ENCODE assay signal across 8 mouse cellular contexts in genomic region chr3:135862804-135863203, GRCm38 (mm10). TPM values are rescaled to one million over a fixed set of nuclear protein-coding genes. Genes with fewer than 3 reads are reported as not detected.
DNase-seq lines count a peak whose midpoint lies in the region; ATAC-seq and TF ChIP-seq lines count a peak whose summit lies in the region.

No protein-coding gene starts in this region.

- ATAC-seq in hindbrain, embryonic 15.5 days (ENCODE audit: low FRiP score, low read depth): peak; percentile 75; the same call in 1 of the 2 replicates
- peak; percentile 65; the same call in 1 of the 2 replicates for ATAC-seq in midbrain, postnatal 0 days (ENCODE audit: low FRiP score)

- WGBS in hindbrain, embryonic 15.5 days: 53% methylated on average over 9 of the region's 9 CpGs
- WGBS in midbrain, postnatal 0 days: 56% methylated on average over 9 of the region's 9 CpGs

- dilution Hi-C loops in CH12.LX (cut with MboI; ENCODE audit: extremely low pct_ligation_motif_present, extremely low pct_unique_long_range_greater_than_20kb, low sequenced_read_pairs): no loop called here

- H3K4me2 ChIP-seq in CH12.LX (ENCODE audit: insufficient read depth, low read depth, poor library complexity, severe bottlenecking): peak overlapping the region; percentile 37; the same call in 1 of the 2 replicates
- H3K4me2 ChIP-seq in hindbrain, embryonic 15.5 days: no peak overlapping the region
- H3K4me2 ChIP-seq in midbrain, postnatal 0 days (ENCODE audit: low read depth, low read length, poor library complexity, severe bottlenecking): no peak overlapping the region

- TF ChIP-seq RAD21 in CH12.LX (IDR thresholded peaks at IDR 0.05; ENCODE audit: low read depth, low read length): peak; percentile 66

- no peak overlapping the region for H3K9ac ChIP-seq in CH12.LX (ENCODE audit: insufficient read depth, low read depth)
- H3K9ac ChIP-seq in hindbrain, embryonic 15.5 days: no peak overlapping the region
- no peak overlapping the region for H3K9ac ChIP-seq in midbrain, postnatal 0 days (replicated peaks; ENCODE audit: low read length, poor library complexity, severe bottlenecking)

- peaks cover 0 to 19% of the 10 kb centered on the region in 2 experiments; a peak in 2 of 4 replicates for H3K4me1 ChIP-seq in CH12.LX (ENCODE audit: control insufficient read depth in 1 of 2, insufficient read depth in 2 of 2)
- no peaks in the 10 kb centered on the region for H3K4me1 ChIP-seq in cortical plate, adult 2 months (ENCODE audit: control insufficient read depth, insufficient read depth, low read length)
- no peaks in the 10 kb centered on the region for H3K4me1 ChIP-seq in hindbrain, embryonic 15.5 days (replicated peaks)
- no peaks in the 10 kb centered on the region for H3K4me1 ChIP-seq in midbrain, postnatal 0 days (ENCODE audit: insufficient read depth, low read length)

- TF ChIP-seq EP300 in CH12.LX (IDR thresholded peaks at IDR 0.05; ENCODE audit: low read length): no peak

- H3K9me3 ChIP-seq in CH12.LX (replicated peaks; ENCODE audit: low read length): no peaks in the 10 kb centered on the region
- H3K9me3 ChIP-seq in hindbrain, embryonic 15.5 days: no peaks in the 10 kb centered on the region
- H3K9me3 ChIP-seq in midbrain, postnatal 0 days (ENCODE audit: low read length): no peaks in the 10 kb centered on the region

- no peak for TF ChIP-seq POLR2A in CH12.LX (IDR thresholded peaks at IDR 0.05; ENCODE audit: low read depth, low read length)
- TF ChIP-seq POLR2A in cortical plate, adult 2 months (IDR thresholded peaks at IDR 0.05; ENCODE audit: extremely low read depth, insufficient read depth, low read length): no peak

- H3K27ac ChIP-seq in CH12.LX (ENCODE audit: insufficient read depth, low read depth): no peak overlapping the region
- no peak overlapping the region for H3K27ac ChIP-seq in cortical plate, adult 2 months (ENCODE audit: insufficient read depth, low read length)
- H3K27ac ChIP-seq in hindbrain, embryonic 15.5 days (replicated peaks): no peak overlapping the region
- H3K27ac ChIP-seq in left cerebral cortex, adult 2 months: no peak overlapping the region
- no peak overlapping the region for H3K27ac ChIP-seq in midbrain, postnatal 0 days (ENCODE audit: low read depth, low read length)

- H3K27me3 ChIP-seq in CH12.LX (replicated peaks): no peaks in the 10 kb centered on the region
- H3K27me3 ChIP-seq in hindbrain, embryonic 15.5 days: no peaks in the 10 kb centered on the region
- H3K27me3 ChIP-seq in midbrain, postnatal 0 days (ENCODE audit: insufficient read depth, low read length): no peaks in the 10 kb centered on the region

- intact Hi-C loops in left cerebral cortex, adult 2 months (cut with DNase I): loop anchor here (10.0 kb wide), 1 partner anchor 578 kb away; the partner anchor contains the start of gene Bdh2

- TF ChIP-seq CTCF in CH12.LX (conservative IDR thresholded peaks at IDR 0.05 in 1 of 2, IDR thresholded peaks at IDR 0.05 in 1 of 2; ENCODE audit: low read depth in 2 of 2, low read length in 2 of 2): peak; percentile 86 to 96
- peak; percentile 57 for TF ChIP-seq CTCF in cortical plate, adult 2 months (IDR thresholded peaks at IDR 0.05; ENCODE audit: extremely low read depth, insufficient read depth, low read length)
- TF ChIP-seq CTCF in left cerebral cortex, adult 2 months (IDR thresholded peaks at IDR 0.05): peak; percentile 84
- TF ChIP-seq CTCF in midbrain, postnatal 0 days (IDR thresholded peaks at IDR 0.05): peak; percentile 85

- in situ Hi-C loops in CH12.LX (cut with MboI; ENCODE audit: low pct_ligation_motif_present, low pct_unique_long_range_greater_than_20kb, low sequenced_read_pairs): no loop called here

- H3K36me3 ChIP-seq in CH12.LX (replicated peaks in 1 of 2; ENCODE audit: control insufficient read depth in 1 of 2, insufficient read depth in 1 of 2, low read length in 1 of 2): no peaks in the 10 kb centered on the region
- no peaks in the 10 kb centered on the region for H3K36me3 ChIP-seq in hindbrain, embryonic 15.5 days
- no peaks in the 10 kb centered on the region for H3K36me3 ChIP-seq in midbrain, postnatal 0 days (ENCODE audit: insufficient read depth, low read length)

- DNase-seq in embryo, embryonic 10 days (ENCODE audit: low spot score): peak; percentile 72
- DNase-seq in embryo, embryonic 9.5 days (ENCODE audit: extremely low spot score): no peak
- DNase-seq in CH12.LX (ENCODE audit: extremely low read depth): peak; percentile 52
- DNase-seq in left cerebral cortex, adult 2 months (ENCODE audit: extremely low spot score in 1 of 2, low spot score in 2 of 2): peak; percentile 28 to 52
- DNase-seq in midbrain, postnatal 0 days (ENCODE audit: low spot score): peak; percentile 77
- no peak for DNase-seq in spleen, postnatal 4 days (ENCODE audit: low spot score in 2 of 2)

- H3K4me3 ChIP-seq in CH12.LX (replicated peaks in 1 of 3; ENCODE audit: low read depth in 2 of 3, low read length in 2 of 3, poor library complexity in 1 of 3): peak overlapping the region in 1 of 3 experiments; percentile 20
- no peak overlapping the region for H3K4me3 ChIP-seq in cortical plate, adult 2 months (ENCODE audit: insufficient read depth, low read length)
- H3K4me3 ChIP-seq in hindbrain, embryonic 15.5 days: no peak overlapping the region
- no peak overlapping the region for H3K4me3 ChIP-seq in left cerebral cortex, adult 2 months
- H3K4me3 ChIP-seq in midbrain, postnatal 0 days (ENCODE audit: low read depth, low read length): no peak overlapping the region

- no peaks in the 10 kb centered on the region for H3K79me2 ChIP-seq in CH12.LX (replicated peaks; ENCODE audit: control insufficient read depth, extremely low read depth, insufficient read depth, poor library complexity, severe bottlenecking)

TF ChIP-seq in CH12.LX, 34 proteins besides CTCF, POLR2A, EP300 and RAD21:
- TF ChIP-seq MYC (IDR thresholded peaks at IDR 0.05; ENCODE audit: low read depth, low read length) (no peak), ETS1 (conservative IDR thresholded peaks at IDR 0.05; ENCODE audit: low read depth, low read length) (no peak), CHD1 (IDR thresholded peaks at IDR 0.05; ENCODE audit: low read depth, low read length) (no peak), KAT2A (IDR thresholded peaks at IDR 0.05; ENCODE audit: insufficient replicate concordance, low read length) (no peak), TCF12 (IDR thresholded peaks at IDR 0.05; ENCODE audit: low read depth, low read length) (no peak), ZNF384 (IDR thresholded peaks at IDR 0.05; ENCODE audit: low read depth, low read length) (peak; percentile 67; the same call in 1 of the 2 replicates), BHLHE40 (IDR thresholded peaks at IDR 0.05; ENCODE audit: low read depth, low read length) (peak; percentile 88), ZMIZ1 (IDR thresholded peaks at IDR 0.05; ENCODE audit: low read depth, low read length) (no peak), USF1 (IDR thresholded peaks at IDR 0.05; ENCODE audit: low read depth, low read length) (peak; percentile 76), RCOR1 (conservative IDR thresholded peaks at IDR 0.05; ENCODE audit: low read depth, low read length) (no peak), SIN3A (IDR thresholded peaks at IDR 0.05; ENCODE audit: low read length) (no peak), E2F4 (IDR thresholded peaks at IDR 0.05; ENCODE audit: insufficient replicate concordance, low read depth, low read length) (no peak), MAZ (IDR thresholded peaks at IDR 0.05; ENCODE audit: low read depth, low read length) (no peak), CHD2 (IDR thresholded peaks at IDR 0.05; ENCODE audit: low read length) (no peak), SMC3 (IDR thresholded peaks at IDR 0.05; ENCODE audit: low read depth, low read length) (peak; percentile 50), MAFK (IDR thresholded peaks at IDR 0.05; ENCODE audit: insufficient replicate concordance, low read length) (no peak), MAX (IDR thresholded peaks at IDR 0.05; ENCODE audit: low read length) (peak; percentile 77; the same call in 1 of the 2 replicates), POLR2AphosphoS2 (IDR thresholded peaks at IDR 0.05; ENCODE audit: low read depth, low read length) (no peak), ZKSCAN1 (IDR thresholded peaks at IDR 0.05; ENCODE audit: borderline replicate concordance, low read depth, low read length) (no peak), ELF1 (IDR thresholded peaks at IDR 0.05; ENCODE audit: low read depth, low read length) (no peak), HCFC1 (IDR thresholded peaks at IDR 0.05; ENCODE audit: low read depth, low read length) (no peak), TBP (conservative IDR thresholded peaks at IDR 0.05; ENCODE audit: low read depth, low read length) (no peak), USF2 (conservative IDR thresholded peaks at IDR 0.05; ENCODE audit: low read depth, low read length) (peak; percentile 83), NRF1 (IDR thresholded peaks at IDR 0.05; ENCODE audit: low read depth, low read length) (no peak), IRF4 (IDR thresholded peaks at IDR 0.05; ENCODE audit: low read depth, low read length) (no peak), UBTF (IDR thresholded peaks at IDR 0.05; ENCODE audit: low read depth, low read length) (no peak), MEF2A (IDR thresholded peaks at IDR 0.05; ENCODE audit: borderline replicate concordance, low read depth, low read length) (no peak), ZC3H11A (IDR thresholded peaks at IDR 0.05; ENCODE audit: low read depth, low read length) (no peak), NELFE (IDR thresholded peaks at IDR 0.05; ENCODE audit: low read depth, low read length) (no peak), MXI1 (IDR thresholded peaks at IDR 0.05; ENCODE audit: low read depth, low read length) (no peak), JUND (conservative IDR thresholded peaks at IDR 0.05; ENCODE audit: low read depth, low read length) (no peak), JUN (IDR thresholded peaks at IDR 0.05; ENCODE audit: insufficient read depth, low read depth, low read length) (no peak), PAX5 (IDR thresholded peaks at IDR 0.05; ENCODE audit: low read length) (no peak), GABPA (IDR thresholded peaks at IDR 0.05; ENCODE audit: insufficient replicate concordance, low read depth, low read length) (no peak)
TF ChIP-seq in CH12.LX: peak in this region for 6.

RNA-seq across cellular contexts. Expression of gene Slc39a8, which starts 37.7 kb away (rescaled TPM):
- total RNA-seq in CH12.LX (2012; rRNA removed) (0.30 and 0.50 TPM in 2 replicates), CH12.LX (2014; rRNA removed) (0.64 and 0.72 TPM in 2 replicates)
- polyA plus RNA-seq in CH12.LX (2012; ENCODE audit: insufficient read length, low read depth): 0.59 and 1.2 TPM in 2 replicates
- 3.1 and 3.6 TPM in 2 replicates for polyA plus RNA-seq in cortical plate, adult 2 months (2012; rRNA removed)
- polyA plus RNA-seq in hindbrain, embryonic 15.5 days (2015; fragmentation: Nextera tagmentation; extraction: Ambion mirVana): 12.7 and 13.1 TPM in 2 replicates
- 1 to 10 TPM; 2.7 to 3.2 TPM for total RNA-seq in left cerebral cortex, adult 2 months (2021)
- 17.9 and 19.7 TPM in 2 replicates for total RNA-seq in midbrain, postnatal 0 days (2014; rRNA removed)
- polyA plus RNA-seq in midbrain, postnatal 0 days (2015; fragmentation: Nextera tagmentation; extraction: Ambion mirVana): 12.0 and 12.6 TPM in 2 replicates

Comparison
In these comparisons a context has a peak if more than half of its experiments do, and no peak if none do; other contexts are left out.
1. DNase-seq: peak in embryo, embryonic 10 days (single experiment), CH12.LX (single experiment), left cerebral cortex, adult 2 months (2 of 2) and midbrain, postnatal 0 days (single experiment); none in embryo, embryonic 9.5 days (single experiment) and spleen, postnatal 4 days (0 of 2).
2. Peak in every context shown above with its lines, with median percentiles within 50 percentile points of each other: CTCF ChIP-seq.